Mouse (Mus musculus): Measurements from ENCODE around the gene Hsp90ab1. TPM values are rescaled to one million over a fixed set of nuclear protein-coding genes. Genes with fewer than 3 reads are reported as not detected.
A peak's percentile ranks its signal among the peaks of the same experiment; 100 is the strongest.

Hsp90ab1 gene
- polyA plus RNA-seq, 1 experiment from 2014 or later = 1,593 TPM

GRCm38 (mm10) chr17:45559732-45560525 lies 13.1 kb downstream of the Hsp90ab1 start:
- WGBS = 89% methylated on average over 15 of the region's 15 CpGs
- Histone ChIP-seq H3K9me3 (no peaks in the 10 kb centered on the region), H3K9ac (no peak overlapping the region), H3K4me2 (no peak overlapping the region), H3K27me3 (peaks cover 10% of the 10 kb centered on the region), H3K4me3 (no peak overlapping the region), H3K27ac (no peak overlapping the region), H3K36me3 (no peaks in the 10 kb centered on the region), H3K4me1 (replicated peaks) (peaks cover 29% of the 10 kb centered on the region)
- ATAC-seq (ENCODE audit: low FRiP score) = no peak

- 0 out of 2 replicates have a peak overlapping the region, but pooled peaks have one; percentile 6 for H3K4me3 ChIP-seq
- no peak overlapping the region for H3K4me2 ChIP-seq
- H3K27me3 ChIP-seq = peaks cover 22% of the 10 kb centered on the region
- H3K9me3 ChIP-seq = no peaks in the 10 kb centered on the region
- 72% methylated on average over 16 of the region's 16 CpGs for WGBS
- peaks cover 21% of the 10 kb centered on the region for H3K4me1 ChIP-seq (replicated peaks)
- no peak overlapping the region for H3K27ac ChIP-seq
- no peaks in the 10 kb centered on the region for H3K36me3 ChIP-seq
- H3K9ac ChIP-seq = no peak overlapping the region
- no peak for ATAC-seq (ENCODE audit: low FRiP score)
Measured at GRCm38 (mm10) chr17:45557998-45558862, 14.8 kb downstream of the Hsp90ab1 start.

- no peaks in the 10 kb centered on the region for H3K36me3 ChIP-seq
- peaks cover 21% of the 10 kb centered on the region for H3K4me1 ChIP-seq (replicated peaks)
- no peak overlapping the region for H3K4me2 ChIP-seq
- H3K27me3 ChIP-seq = peaks cover 22% of the 10 kb centered on the region
- H3K4me3 ChIP-seq = no peak overlapping the region
- ATAC-seq (ENCODE audit: low FRiP score) = no peak
- 73% methylated on average over 7 of the region's 7 CpGs for WGBS
- peak overlapping the region; percentile 43; the same call in 1 of the 2 replicates for H3K9ac ChIP-seq
- no peak overlapping the region for H3K27ac ChIP-seq
- no peaks in the 10 kb centered on the region for H3K9me3 ChIP-seq
Measured at GRCm38 (mm10) chr17:45557246-45557824, 15.7 kb downstream of the Hsp90ab1 start.

GRCm38 (mm10) chr17:45556514-45557245 lies 16.4 kb downstream of the Hsp90ab1 start:
- Histone ChIP-seq H3K4me1 (replicated peaks) (peaks cover 24% of the 10 kb centered on the region), H3K27me3 (peaks cover 22% of the 10 kb centered on the region)
- no peak for ATAC-seq (ENCODE audit: low FRiP score)

GRCm38 (mm10) chr17:45556107-45556489 lies 17.0 kb downstream of the Hsp90ab1 start:
- 0 out of 2 replicates have a peak overlapping the region, but pooled peaks have one; percentile 13 for H3K27ac ChIP-seq
- H3K27me3 ChIP-seq = peaks cover 22% of the 10 kb centered on the region
- H3K9ac ChIP-seq = peak overlapping the region; percentile 85
- H3K9me3 ChIP-seq = no peaks in the 10 kb centered on the region
- no peak for ATAC-seq (ENCODE audit: low FRiP score)
- peaks cover 24% of the 10 kb centered on the region for H3K4me1 ChIP-seq (replicated peaks)
- peak overlapping the region; percentile 58 for H3K4me3 ChIP-seq
- H3K4me2 ChIP-seq = peak overlapping the region; percentile 96
- 3% methylated on average over 14 of the region's 14 CpGs for WGBS
- H3K36me3 ChIP-seq = no peaks in the 10 kb centered on the region

More at GRCm38 (mm10) chr17:45556514-45557245, 16.4 kb downstream of the Hsp90ab1 start:
- Histone ChIP-seq H3K4me3 (peak overlapping the region; percentile 58), H3K9ac (peak overlapping the region; percentile 85), H3K4me2 (peak overlapping the region; percentile 96), H3K36me3 (no peaks in the 10 kb centered on the region), H3K27ac (no peak overlapping the region), H3K9me3 (no peaks in the 10 kb centered on the region)
- 69% methylated on average over 3 of the region's 3 CpGs for WGBS

- Histone ChIP-seq H3K9me3 (no peaks in the 10 kb centered on the region), H3K4me3 (peak within 1 kb of the TSS; percentile 58), H3K4me1 (replicated peaks) (peaks cover 24% of the 10 kb centered on the region), H3K4me2 (peak within 1 kb of the TSS; percentile 96), H3K36me3 (no peaks in the 10 kb centered on the region), H3K27ac (0 out of 2 replicates have a peak within 1 kb of the TSS, but pooled peaks have one; percentile 13), H3K9ac (peak within 1 kb of the TSS; percentile 85), H3K27me3 (peaks cover 24% of the 10 kb centered on the region)
- peak; percentile 63 for ATAC-seq (ENCODE audit: low FRiP score)
- WGBS = under 1% methylated on average over 45 of the region's 45 CpGs
Measured at GRCm38 (mm10) chr17:45555452-45556106, 17.5 kb downstream of the Hsp90ab1 start, which contains the start of gene Nfkbie. TSS of gene Nfkbie (plus strand) at chr17:45555703.

GRCm38 (mm10) chr17:45554420-45554819 lies 18.7 kb downstream of the Hsp90ab1 start:
- H3K9ac ChIP-seq = no peak overlapping the region
- WGBS = 58% methylated on average over 1 of the region's 1 CpGs
- peaks cover 25% of the 10 kb centered on the region for H3K27me3 ChIP-seq
- H3K27ac ChIP-seq = no peak overlapping the region
- no peaks in the 10 kb centered on the region for H3K36me3 ChIP-seq
- no peak overlapping the region for H3K4me2 ChIP-seq
- H3K4me1 ChIP-seq (replicated peaks) = peaks cover 32% of the 10 kb centered on the region
- H3K9me3 ChIP-seq = no peaks in the 10 kb centered on the region
- no peak overlapping the region for H3K4me3 ChIP-seq
- ATAC-seq (ENCODE audit: low FRiP score) = no peak

- peaks cover 28% of the 10 kb centered on the region for H3K27me3 ChIP-seq
- H3K4me1 ChIP-seq (replicated peaks) = peaks cover 34% of the 10 kb centered on the region
- H3K27ac ChIP-seq = no peak overlapping the region
- no peak for ATAC-seq (ENCODE audit: low FRiP score)
- no peaks in the 10 kb centered on the region for H3K36me3 ChIP-seq
- no peak overlapping the region for H3K4me3 ChIP-seq
- no peaks in the 10 kb centered on the region for H3K9me3 ChIP-seq
- no peak overlapping the region for H3K4me2 ChIP-seq
- 89% methylated on average over 3 of the region's 3 CpGs for WGBS
- H3K9ac ChIP-seq = no peak overlapping the region
Measured at GRCm38 (mm10) chr17:45553065-45553464, 20.0 kb downstream of the Hsp90ab1 start.

- Histone ChIP-seq H3K4me3 (no peak overlapping the region), H3K36me3 (peaks cover 4% of the 10 kb centered on the region), H3K27ac (no peak overlapping the region), H3K9ac (no peak overlapping the region), H3K4me1 (replicated peaks) (peaks cover 40% of the 10 kb centered on the region), H3K9me3 (no peaks in the 10 kb centered on the region), H3K27me3 (peaks cover 38% of the 10 kb centered on the region), H3K4me2 (no peak overlapping the region)
- WGBS = 6% methylated on average over 8 of the region's 8 CpGs
- no peak for ATAC-seq (ENCODE audit: low FRiP score)
Measured at GRCm38 (mm10) chr17:45551816-45552451, 21.1 kb downstream of the Hsp90ab1 start.

GRCm38 (mm10) chr17:45551249-45551796 lies 21.7 kb downstream of the Hsp90ab1 start:
- 50% methylated on average over 7 of the region's 7 CpGs for WGBS
- H3K36me3 ChIP-seq = peaks cover 10% of the 10 kb centered on the region
- H3K4me2 ChIP-seq = no peak overlapping the region
- no peak overlapping the region for H3K27ac ChIP-seq
- no peak overlapping the region for H3K4me3 ChIP-seq
- peaks cover 38% of the 10 kb centered on the region for H3K4me1 ChIP-seq (replicated peaks)
- no peaks in the 10 kb centered on the region for H3K9me3 ChIP-seq
- peaks cover 38% of the 10 kb centered on the region for H3K27me3 ChIP-seq
- H3K9ac ChIP-seq = no peak overlapping the region
- no peak for ATAC-seq (ENCODE audit: low FRiP score)
